Mouse (Mus musculus): ENCODE data around the gene Azgp1.
A peak's percentile ranks its signal among the peaks of the same experiment; 100 is the strongest.

DNA sequence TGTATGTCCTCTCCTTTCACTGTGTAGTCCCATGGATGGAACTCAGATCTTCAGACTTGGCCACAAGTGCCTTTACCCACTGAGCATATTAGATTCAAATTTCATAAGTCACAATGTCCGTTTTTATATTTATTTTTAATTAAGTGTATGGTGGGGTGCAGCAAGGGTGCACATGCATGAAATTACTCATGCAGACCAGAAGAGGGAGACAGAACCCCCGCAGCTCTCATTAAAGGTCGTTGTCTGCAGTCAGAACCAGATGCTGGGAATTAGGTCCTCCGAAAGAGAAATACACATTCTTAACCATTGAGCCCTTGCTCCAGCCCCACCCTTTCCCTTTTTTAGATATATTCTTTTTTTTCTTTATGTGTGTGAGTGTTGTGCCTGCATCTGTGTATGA is 44.1 kb upstream of the Azgp1 start:
- TF ChIP-seq CTCF (IDR thresholded peaks at IDR 0.05; ENCODE audit: low read depth, low read length) (peak; percentile 24), POLR2A (IDR thresholded peaks at IDR 0.05; ENCODE audit: insufficient read depth, low read length) (no peak), EP300 (IDR thresholded peaks at IDR 0.05; ENCODE audit: insufficient read depth, low read depth, low read length) (no peak)
